Mouse (Mus musculus) megakaryocyte-erythroid progenitor cell, adult 5-6 weeks (primary cell): ENCODE data around the gene Mlana. TPM values are rescaled to one million over a fixed set of nuclear protein-coding genes. Genes with fewer than 3 reads are reported as not detected.

Experiments
- ATAC-seq: replicated peaks from 2 replicates; pipeline ENCODE4 v1.8.0; 2016; ENCODE audit warnings: mild to moderate bottlenecking, inconsistent platforms; ENCODE audit not compliant: severe bottlenecking, poor library complexity, low FRiP score, low TSS enrichment
- total RNA-seq, 2 experiments: library from RNA; stranded (forward) in 1 of 2; stranded (reverse) in 1 of 2; fragments of 200-1000, 215-1000 nt in 1 of 2; fragments of >200 nt in 1 of 2; fragmentation: Nextera tagmentation in 1 of 2; gene quantifications; 2 replicates each; pipeline ENCODE4 v1.2.3; 2014 to 2017

Gene Mlana
- total RNA-seq (2014; fragmentation: Nextera tagmentation), result not detected in 2 replicates
- not detected in 2 replicates for total RNA-seq (2017)

DNA sequence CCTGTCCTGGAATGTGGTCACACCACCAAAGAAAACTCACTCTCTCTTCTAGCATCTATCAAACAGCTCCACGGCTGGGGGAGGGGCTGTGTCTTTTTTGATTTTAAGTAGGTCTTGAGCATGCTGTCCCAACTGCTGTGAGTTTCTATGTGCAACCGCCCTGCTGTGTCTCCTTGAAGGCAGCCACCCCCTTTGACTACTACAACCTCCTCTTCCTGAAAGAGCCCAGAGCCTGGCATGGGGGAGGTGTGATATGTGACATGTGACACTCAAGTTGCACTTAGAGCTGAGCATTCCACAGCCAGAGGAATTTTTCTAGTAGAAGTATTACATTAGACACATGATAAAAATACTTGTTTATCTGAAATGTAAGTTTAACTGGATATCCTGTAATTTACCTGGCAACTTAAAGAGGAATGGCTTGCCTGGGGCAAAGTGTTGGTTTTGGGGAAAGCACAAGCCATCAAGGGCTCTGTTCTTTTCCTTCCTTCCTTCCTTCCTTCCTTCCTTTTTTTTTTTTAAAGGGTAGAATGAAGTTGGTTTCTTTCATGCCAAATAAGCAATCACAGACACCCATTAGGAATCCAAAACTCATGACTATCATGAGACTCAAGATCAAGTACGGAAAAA lies at the start of gene Mlana:
Mlana (plus strand) TSS at position 580 of the 630 bp plus-strand sequence.
- ATAC-seq, result no peak

DNA sequence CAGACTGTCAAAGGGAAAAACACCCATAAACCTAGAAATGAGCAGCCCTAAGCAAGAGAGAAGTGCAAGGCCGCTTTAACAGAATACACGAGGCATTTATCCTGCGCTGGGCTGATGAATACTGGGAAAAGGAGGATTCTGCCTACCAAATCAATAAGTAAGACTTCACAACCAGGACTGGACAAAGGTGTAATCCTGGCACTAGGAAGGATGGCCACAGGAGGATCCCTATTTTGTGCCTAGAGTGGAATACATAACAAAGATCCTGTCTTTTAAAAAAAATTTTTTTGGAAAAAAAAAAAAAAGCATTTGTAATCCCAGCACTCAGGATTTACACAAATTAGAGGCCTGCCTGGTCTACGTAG lies 49.1 kb upstream of the Mlana start:
- no peak for ATAC-seq

DNA sequence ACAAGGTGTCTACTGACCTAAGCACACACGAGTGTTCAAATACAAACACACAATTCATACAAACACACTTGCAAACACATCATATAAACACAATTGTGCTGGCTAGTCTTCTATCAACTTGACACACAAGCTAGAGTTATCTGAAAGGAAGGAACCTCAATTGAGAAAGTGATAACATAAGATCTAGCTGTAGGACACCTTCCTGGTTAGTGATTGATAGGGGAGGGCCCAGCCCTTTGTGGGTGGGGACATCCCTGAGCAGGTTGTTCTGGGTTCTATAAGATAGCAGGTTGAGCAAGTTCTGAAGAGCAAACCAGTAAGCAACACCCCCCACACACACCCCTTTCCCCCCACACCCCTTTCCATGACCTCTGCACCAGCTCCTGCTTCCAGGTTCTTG lies 47.9 kb upstream of the Mlana start:
- ATAC-seq, result 0 out of 2 replicates have a peak, but pooled peaks have one; percentile 14

DNA sequence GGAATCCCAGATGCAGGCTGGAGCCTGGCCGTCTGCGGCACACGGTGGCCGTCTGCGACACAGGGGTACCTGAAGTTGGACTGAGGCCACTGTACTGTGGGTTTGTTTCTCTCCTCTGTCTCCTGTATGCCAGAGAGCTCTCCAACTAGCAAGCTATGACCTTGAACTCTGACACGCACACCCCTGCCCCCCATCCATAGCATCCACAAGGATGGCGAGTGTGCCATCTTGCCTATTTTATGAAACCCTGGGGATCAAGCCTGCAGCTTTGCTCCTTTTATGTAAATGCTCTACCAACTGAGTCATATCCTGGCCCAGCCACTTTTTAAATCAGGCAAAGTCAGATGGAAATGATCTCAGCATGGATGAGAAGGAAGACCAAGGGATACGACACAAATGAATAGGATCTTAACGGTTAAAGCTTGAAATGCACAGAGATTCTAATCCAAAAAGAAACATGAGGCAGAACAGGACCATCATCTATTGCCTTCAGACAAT lies 43.8 kb upstream of the Mlana start:
- no peak for ATAC-seq

GRCm38 (mm10) chr19:29655148-29655547 lies 42.5 kb upstream of the Mlana start:
- ATAC-seq, result no peak

DNA sequence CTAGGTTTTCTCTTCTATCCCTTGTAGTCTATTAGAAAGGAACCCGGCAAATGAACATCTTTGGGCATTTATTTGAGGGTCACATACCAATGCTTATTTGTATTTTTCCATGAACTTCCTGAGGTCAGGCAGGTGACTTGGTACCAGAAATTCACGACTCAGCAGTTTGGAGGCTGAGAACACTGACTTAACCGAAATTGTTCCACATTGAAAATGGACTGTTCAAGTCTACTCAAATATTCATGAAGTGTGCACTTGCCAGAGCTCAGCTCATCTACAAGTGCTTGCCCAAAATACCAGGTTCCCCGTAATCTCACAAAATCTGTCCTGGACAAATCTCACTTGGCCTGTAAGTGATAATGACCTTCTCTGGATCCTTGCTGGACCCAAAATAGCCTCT lies 41.6 kb upstream of the Mlana start:
- no peak for ATAC-seq

GRCm38 (mm10) chr19:29656620-29657019 lies 41.0 kb upstream of the Mlana start:
- no peak for ATAC-seq

- ATAC-seq, result no peak
Measured at GRCm38 (mm10) chr19:29657033-29657432, 40.6 kb upstream of the Mlana start.

- no peak for ATAC-seq
Measured at GRCm38 (mm10) chr19:29657558-29657957, 40.1 kb upstream of the Mlana start.

GRCm38 (mm10) chr19:29658836-29659235 lies 38.8 kb upstream of the Mlana start:
- ATAC-seq, result no peak

DNA sequence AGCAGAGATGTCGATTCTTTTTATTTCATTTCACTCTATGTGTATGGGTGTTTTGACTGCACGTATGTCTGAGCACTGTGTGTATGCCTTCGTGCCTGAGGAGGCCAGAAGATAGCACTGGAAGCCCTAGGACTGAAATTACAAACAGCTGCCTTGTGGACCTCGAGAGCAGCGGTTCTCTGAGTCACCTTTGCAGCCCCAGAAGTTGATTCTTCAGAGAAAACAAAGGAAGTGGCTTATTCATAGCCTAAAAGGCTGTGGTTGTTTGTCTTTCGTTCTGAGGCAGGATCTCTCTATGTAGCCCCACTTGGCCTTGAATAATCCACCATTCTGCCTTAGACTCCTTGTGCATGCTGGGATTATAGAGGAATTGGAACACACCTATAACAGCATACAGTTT lies 37.9 kb upstream of the Mlana start:
- ATAC-seq, result no peak

- no peak for ATAC-seq
Measured at GRCm38 (mm10) chr19:29660835-29661764, 36.5 kb upstream of the Mlana start.

DNA sequence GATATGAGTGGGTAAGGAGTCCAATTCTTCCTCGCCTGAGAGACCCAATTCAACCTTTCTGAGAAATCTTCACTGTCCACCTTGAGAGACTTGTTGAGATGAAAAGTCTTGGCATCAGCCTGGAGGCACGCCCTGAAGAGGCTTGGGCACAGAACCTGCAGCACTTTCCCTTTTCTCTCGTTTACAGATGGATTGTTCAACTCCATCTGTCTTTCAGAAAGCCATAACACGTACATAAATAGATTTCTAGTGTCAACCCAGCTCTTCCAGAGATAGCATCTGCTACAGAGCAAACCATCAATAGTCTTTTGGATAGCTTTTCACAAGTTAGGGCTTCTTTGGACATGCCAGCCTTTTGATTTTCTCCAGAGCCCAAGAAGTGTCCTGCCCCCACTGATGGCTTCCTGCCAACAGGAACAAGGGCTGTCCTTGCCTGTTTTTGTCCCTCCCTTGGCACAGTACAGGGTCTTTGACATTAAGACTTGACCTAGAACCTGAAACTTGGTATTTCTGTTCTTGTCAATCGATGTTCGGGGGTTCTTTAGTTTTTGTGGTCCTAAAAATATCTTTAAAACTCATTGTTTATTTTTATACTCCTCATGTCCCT lies 35.5 kb upstream of the Mlana start:
- no peak for ATAC-seq

- no peak for ATAC-seq
Measured at GRCm38 (mm10) chr19:29663780-29664179, 33.8 kb upstream of the Mlana start.

DNA sequence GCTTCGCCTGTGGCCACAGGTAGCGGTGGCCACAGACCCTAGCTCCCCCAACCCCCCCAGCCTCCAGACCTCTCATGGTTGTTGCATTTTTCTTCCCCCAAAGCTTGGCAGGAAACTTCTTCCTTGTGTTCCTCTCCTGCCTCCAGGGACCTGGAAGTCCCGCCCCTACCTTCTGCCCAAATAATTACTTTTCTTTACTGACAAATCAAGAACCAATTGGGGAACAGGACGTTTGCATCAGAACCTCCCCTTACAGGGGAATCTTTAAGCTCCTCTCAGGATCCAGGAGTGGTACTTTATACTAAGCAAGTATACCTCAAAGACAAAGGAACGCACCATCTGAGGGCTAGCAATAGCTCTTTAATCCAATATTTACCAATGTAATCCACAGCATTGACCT lies 32.7 kb upstream of the Mlana start:
- ATAC-seq, result no peak

DNA sequence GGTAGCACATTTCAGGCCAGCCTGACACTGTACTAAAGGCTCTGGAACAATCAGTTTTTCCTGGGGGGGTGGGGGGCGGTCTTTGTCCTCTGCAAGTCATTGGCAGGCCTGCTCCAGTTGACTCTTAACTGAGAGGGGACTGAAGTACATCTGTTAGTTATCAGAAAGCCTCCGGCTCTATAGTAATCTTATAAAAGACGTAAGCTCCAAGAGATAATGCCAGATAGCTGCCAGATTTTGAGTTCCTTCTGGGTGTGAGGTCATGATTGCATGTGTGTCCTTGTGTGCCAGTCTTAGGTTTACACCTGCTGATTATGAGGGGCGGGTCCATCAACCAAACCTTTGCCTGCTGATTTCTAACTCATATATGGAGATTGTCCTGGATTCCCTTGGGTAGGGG lies 31.5 kb upstream of the Mlana start:
- peak; percentile 37; the same call in 1 of the 2 replicates for ATAC-seq

GRCm38 (mm10) chr19:29666965-29667594 lies 30.5 kb upstream of the Mlana start:
- ATAC-seq, result no peak

- ATAC-seq, result no peak
Measured at GRCm38 (mm10) chr19:29668135-29668534, 29.5 kb upstream of the Mlana start.

DNA sequence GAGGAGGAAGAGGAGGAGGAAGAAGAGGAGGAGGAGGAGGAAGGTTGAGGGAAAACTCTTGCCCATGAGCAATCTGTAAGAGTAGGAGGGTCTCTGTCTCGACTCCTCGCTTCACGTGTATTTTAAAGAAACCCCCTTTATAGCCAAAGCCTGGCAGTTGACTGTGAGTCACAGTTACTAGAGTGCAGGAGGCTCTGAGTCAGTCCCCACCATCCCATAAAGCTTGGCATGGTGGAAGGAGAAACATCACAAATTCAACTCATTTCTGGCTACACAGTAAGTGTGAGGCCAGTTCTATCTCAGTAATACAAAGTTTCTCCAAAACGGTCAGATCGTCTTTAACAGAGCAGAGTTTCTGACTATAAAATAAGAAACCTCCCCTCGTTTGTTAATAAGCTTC lies 27.4 kb upstream of the Mlana start:
- ATAC-seq, result no peak

DNA sequence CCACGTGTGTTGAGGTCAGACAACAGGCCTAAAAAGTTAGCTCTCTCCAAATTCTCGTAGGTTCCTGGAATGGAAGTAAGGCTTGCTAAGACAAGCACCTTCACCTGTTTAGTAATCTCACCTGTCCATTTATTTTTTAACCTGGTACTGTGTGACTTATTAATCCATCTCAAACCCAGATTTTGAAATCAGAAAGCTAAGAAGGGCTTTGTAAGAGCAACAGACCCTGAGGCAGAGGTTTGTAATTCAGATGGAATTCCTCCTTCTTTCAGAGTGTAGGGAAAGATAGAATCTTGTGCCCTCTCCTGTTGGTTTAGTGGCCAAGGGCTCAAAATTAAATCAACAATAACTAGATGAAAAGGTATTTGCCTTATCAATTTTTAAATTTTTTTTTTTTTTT lies 26.5 kb upstream of the Mlana start:
- no peak for ATAC-seq
